Mouse (Mus musculus): ENCODE data around the gene Armc5. TPM values are rescaled to one million over a fixed set of nuclear protein-coding genes. Genes with fewer than 3 reads are reported as not detected.

The Armc5 gene
- polyA plus RNA-seq, 1 experiment from 2014 or later: 14.7 TPM

DNA sequence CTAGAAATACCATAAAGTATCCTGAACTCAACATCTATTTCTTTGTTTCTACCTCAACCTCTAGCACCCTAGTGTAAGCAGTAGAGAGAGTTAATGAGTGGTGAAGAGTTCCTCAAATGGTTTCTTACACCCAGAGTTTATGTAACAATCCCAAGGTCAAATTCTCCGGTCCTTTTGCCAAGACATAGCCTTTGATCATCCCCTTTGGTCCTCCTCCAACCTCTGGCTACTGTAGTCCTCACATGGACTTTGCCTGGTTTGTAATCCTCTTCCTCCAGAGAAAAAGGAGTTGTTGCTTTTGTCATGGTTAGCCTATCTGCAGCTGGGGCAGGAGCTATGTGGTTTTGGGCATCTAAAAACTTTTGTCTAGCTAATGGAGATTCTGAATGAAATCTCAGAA lies 1.7 kb upstream of the Armc5 start:
- Histone ChIP-seq H3K9ac (no peak overlapping the region), H3K27me3 (no peaks in the 10 kb centered on the region), H3K9me3 (no peaks in the 10 kb centered on the region), H3K4me3 (no peak overlapping the region), H3K4me1 (replicated peaks) (peaks cover 23% of the 10 kb centered on the region), H3K4me2 (no peak overlapping the region), H3K27ac (replicated peaks) (no peak overlapping the region), H3K36me3 (peaks cover 5% of the 10 kb centered on the region; the same call in 1 of the 2 replicates)
- 88% methylated on average over 1 of the region's 1 CpGs for WGBS
- no peak for ATAC-seq (ENCODE audit: low FRiP score, low read depth)

DNA sequence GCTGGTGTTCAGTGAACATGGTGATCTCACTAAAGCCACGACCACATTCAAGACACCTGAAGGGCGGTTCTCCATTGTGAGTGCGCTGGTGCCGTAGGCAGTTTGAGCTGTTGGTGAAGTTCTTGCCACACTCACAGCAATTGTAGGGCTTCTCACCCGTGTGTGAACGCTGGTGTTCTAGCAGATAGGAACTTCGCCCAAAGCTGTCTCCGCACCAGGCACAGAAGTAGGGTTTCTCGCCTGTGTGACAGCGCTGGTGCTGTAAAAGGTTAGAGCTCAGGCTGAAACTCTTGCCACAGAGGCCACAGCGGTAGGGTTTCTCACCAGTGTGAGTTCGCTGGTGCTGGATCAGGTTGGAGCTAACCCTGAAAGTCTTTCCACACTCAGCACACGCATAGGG lies 716 bp upstream of the Armc5 start:
- no peak for ATAC-seq (ENCODE audit: low FRiP score, low read depth)
- Histone ChIP-seq H3K27me3 (no peaks in the 10 kb centered on the region), H3K27ac (replicated peaks) (peak overlapping the region; percentile 99; the same call in 1 of the 2 replicates), H3K36me3 (peaks cover 8% of the 10 kb centered on the region; the same call in 1 of the 2 replicates), H3K4me3 (peak overlapping the region; percentile 72), H3K9ac (no peak overlapping the region), H3K4me2 (peak overlapping the region; percentile 83; the same call in 1 of the 2 replicates), H3K4me1 (replicated peaks) (peaks cover 23% of the 10 kb centered on the region), H3K9me3 (no peaks in the 10 kb centered on the region)
- 94% methylated on average over 13 of the region's 13 CpGs for WGBS

DNA sequence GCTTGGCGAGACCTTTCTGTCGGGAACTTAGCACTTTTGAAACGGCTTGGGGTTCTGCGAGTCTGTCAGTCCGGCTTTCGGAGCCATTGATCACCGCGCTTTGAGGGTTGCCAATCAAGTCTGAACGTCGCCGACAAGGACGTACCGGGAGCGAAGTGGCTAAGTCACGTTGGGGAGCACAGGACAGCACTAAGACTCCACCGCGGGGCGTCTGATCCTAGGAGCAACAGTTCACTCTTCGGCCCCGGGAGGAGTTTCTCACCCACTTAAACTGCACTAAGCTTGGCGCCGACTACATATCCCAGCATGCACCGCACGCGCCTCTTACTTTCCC lies 418 bp downstream of the Armc5 start:
- under 1% methylated on average over 25 of the region's 25 CpGs for WGBS

DNA sequence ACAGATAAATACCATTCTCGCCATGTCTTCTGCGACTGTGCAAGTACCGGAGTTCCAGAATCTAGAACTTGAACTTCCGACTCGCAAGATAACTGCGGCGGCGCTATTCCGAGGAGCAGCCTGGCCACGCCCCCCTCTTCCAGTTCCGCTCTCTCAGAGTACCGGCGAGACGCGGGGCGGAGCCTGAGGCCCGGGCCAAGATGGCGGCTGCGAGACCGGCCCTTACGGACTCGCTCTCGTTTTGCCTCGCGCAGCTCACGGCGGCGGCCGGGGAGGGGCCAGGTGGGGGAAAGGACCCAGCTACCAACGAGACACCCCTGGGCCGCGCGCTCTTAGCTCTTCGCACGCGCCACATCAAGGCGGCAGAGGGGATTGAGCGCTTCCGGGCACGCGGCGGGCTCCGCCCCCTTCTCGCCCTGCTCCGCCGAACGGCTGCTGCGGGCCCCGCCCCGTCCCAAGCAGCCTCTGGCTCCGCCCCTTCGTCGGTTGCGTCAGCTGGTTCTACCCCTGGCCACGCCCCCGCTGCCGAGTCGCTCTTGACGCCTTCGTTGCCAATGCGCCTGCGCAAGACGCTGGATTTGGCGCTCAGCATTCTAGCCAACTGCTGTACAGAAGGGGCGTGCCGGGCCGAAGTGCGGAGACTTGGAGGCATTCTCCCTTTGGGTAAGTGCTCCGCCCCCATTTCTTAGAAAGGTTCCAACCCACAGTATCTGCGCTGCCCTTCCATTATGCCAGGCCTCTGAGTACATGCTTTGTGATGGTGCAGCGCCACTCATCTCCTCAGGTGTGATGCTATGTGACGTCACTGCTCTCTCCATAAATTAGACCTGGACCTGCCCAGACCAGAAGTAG lies 1.0 kb downstream of the Armc5 start, which contains the start of gene 9130023H24Rik:
TSS of gene 9130023H24Rik (minus strand) at position 105 of the 852 bp plus-strand sequence.
- Histone ChIP-seq H3K36me3 (peaks cover 12% of the 10 kb centered on the region; the same call in 1 of the 2 replicates), H3K4me2 (peak within 1 kb of the TSS; percentile 83), H3K9ac (peak within 1 kb of the TSS; percentile 67), H3K4me3 (peak within 1 kb of the TSS; percentile 72), H3K27ac (replicated peaks) (peak within 1 kb of the TSS; percentile 99), H3K4me1 (replicated peaks) (peaks cover 23% of the 10 kb centered on the region), H3K9me3 (no peaks in the 10 kb centered on the region), H3K27me3 (no peaks in the 10 kb centered on the region)
- peak; percentile 92 for ATAC-seq (ENCODE audit: low FRiP score, low read depth)
- under 1% methylated on average over 71 of the region's 72 CpGs for WGBS

More for the DNA sequence above, 418 bp downstream of the Armc5 start:
- peaks cover 23% of the 10 kb centered on the region for H3K4me1 ChIP-seq (replicated peaks)
- H3K27ac ChIP-seq (replicated peaks): peak overlapping the region; percentile 99
- H3K9me3 ChIP-seq: no peaks in the 10 kb centered on the region
- H3K36me3 ChIP-seq: peaks cover 11% of the 10 kb centered on the region; the same call in 1 of the 2 replicates
- peak overlapping the region; percentile 46 for H3K9ac ChIP-seq
- H3K4me2 ChIP-seq: peak overlapping the region; percentile 83
- no peak for ATAC-seq (ENCODE audit: low FRiP score, low read depth)
- peak overlapping the region; percentile 72 for H3K4me3 ChIP-seq
- H3K27me3 ChIP-seq: no peaks in the 10 kb centered on the region

DNA sequence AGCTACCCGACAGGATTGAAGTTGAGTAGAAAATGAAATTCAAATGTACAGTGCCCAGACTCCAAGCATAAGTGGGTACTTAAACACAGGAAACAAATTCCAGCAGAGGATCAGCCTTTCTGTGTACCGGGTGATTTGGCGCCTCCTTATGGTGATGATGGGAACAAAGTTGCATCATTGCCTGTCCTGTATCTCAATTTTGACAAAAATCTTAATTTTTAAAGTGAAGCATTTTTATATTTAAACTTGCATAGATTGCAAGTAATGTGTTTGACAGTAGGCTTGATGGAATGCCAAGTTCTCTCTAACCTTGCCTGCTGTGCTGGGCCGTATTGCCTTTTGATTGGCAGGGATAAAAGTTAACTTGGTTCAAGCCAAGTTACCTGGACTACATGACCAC lies 1.8 kb downstream of the Armc5 start:
- peaks cover 12% of the 10 kb centered on the region; the same call in 1 of the 2 replicates for H3K36me3 ChIP-seq
- peaks cover 23% of the 10 kb centered on the region for H3K4me1 ChIP-seq (replicated peaks)
- no peak overlapping the region for H3K27ac ChIP-seq (replicated peaks)
- H3K27me3 ChIP-seq: no peaks in the 10 kb centered on the region
- no peak overlapping the region for H3K9ac ChIP-seq
- H3K9me3 ChIP-seq: no peaks in the 10 kb centered on the region
- H3K4me3 ChIP-seq: peak overlapping the region; percentile 72
- 20% methylated on average over 4 of the region's 4 CpGs for WGBS
- H3K4me2 ChIP-seq: peak overlapping the region; percentile 83
- no peak for ATAC-seq (ENCODE audit: low FRiP score, low read depth)

DNA sequence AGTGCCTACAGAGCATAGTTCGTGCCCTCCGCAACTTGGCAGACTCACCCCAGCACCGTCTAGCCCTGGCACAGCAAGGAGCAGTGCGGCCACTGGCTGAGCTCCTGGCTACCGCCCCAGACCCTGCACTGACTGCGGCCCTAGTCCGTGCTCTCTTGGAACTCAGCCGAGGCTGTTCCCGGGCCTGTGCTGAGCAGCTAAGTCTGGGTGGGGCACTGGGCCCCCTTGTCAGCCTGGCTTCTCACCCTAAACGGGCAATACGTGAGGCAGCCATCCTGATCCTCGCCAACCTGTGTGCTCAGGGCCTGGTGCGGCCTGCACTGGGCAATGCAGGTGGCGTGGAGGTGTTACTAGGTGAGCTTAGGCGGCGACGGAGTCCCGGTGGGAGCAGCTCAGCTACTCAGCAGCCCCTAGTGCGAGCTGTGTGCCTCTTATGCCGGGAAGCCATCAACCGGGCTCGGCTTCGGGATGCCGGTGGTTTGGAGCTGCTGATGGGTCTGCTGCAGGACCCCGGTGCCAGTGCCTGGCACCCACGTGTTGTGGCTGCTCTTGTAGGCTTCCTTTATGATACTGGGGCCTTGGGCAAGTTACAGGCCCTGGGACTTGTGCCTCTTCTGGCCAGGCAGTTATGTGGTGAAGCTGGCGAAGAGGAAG lies 3.1 kb downstream of the Armc5 start:
- Histone ChIP-seq H3K27me3 (no peaks in the 10 kb centered on the region), H3K27ac (replicated peaks) (no peak overlapping the region), H3K36me3 (peaks cover 20% of the 10 kb centered on the region), H3K4me2 (no peak overlapping the region), H3K4me1 (replicated peaks) (peaks cover 23% of the 10 kb centered on the region), H3K9ac (no peak overlapping the region), H3K9me3 (no peaks in the 10 kb centered on the region), H3K4me3 (no peak overlapping the region)
- no peak for ATAC-seq (ENCODE audit: low FRiP score, low read depth)
- 94% methylated on average over 27 of the region's 27 CpGs for WGBS

DNA sequence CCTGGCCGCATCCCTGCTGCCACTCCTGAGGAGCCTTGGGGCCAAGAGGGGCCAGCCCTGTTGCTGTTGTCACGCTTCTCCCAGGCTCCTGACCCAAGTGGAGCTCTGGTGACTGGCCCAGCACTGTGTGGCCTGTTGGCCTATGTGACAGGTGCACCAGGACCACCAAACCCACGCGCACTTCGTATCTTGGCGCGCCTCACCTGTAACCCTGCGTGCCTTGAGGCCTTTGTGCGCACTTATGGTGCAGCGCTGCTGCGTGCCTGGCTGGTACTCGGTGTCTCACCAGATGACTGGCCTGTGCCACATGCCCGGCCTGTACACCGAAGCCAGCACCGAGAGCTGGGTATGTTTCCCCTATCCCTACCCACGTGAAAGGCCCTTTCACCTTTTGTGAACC lies 5.2 kb downstream of the Armc5 start:
- no peaks in the 10 kb centered on the region for H3K9me3 ChIP-seq
- WGBS: 95% methylated on average over 16 of the region's 16 CpGs
- no peak for ATAC-seq (ENCODE audit: low FRiP score, low read depth)
- no peak overlapping the region for H3K4me2 ChIP-seq
- no peaks in the 10 kb centered on the region for H3K27me3 ChIP-seq
- no peak overlapping the region for H3K4me3 ChIP-seq
- peaks cover 33% of the 10 kb centered on the region for H3K4me1 ChIP-seq (replicated peaks)
- H3K36me3 ChIP-seq: peaks cover 20% of the 10 kb centered on the region
- H3K9ac ChIP-seq: no peak overlapping the region
- H3K27ac ChIP-seq (replicated peaks): no peak overlapping the region

DNA sequence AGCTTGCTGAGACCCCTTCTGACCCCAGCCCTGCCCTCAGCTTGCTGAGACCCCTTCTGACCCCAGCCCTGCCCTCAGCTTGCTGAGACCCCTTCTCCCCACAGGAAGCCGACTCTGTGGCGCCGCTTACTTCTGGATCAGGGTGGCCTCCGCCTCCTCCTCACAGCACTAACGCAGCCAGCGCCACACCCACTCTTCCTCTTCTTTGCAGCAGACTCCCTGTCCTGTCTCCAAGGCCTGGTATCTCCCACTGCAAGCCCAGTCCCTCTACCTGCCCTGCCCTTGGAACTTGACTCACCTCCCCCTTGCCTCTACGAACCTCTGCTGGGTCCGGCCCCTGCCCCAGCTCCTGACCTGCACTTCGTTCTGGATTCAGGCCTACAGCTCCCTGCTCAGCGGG lies 6.8 kb downstream of the Armc5 start:
- Histone ChIP-seq H3K4me1 (replicated peaks) (peaks cover 37% of the 10 kb centered on the region), H3K27me3 (no peaks in the 10 kb centered on the region), H3K36me3 (peaks cover 20% of the 10 kb centered on the region), H3K27ac (replicated peaks) (no peak overlapping the region), H3K9ac (no peak overlapping the region), H3K9me3 (no peaks in the 10 kb centered on the region), H3K4me3 (no peak overlapping the region), H3K4me2 (no peak overlapping the region)
- ATAC-seq (ENCODE audit: low FRiP score, low read depth): no peak
- 44% methylated on average over 10 of the region's 10 CpGs for WGBS

DNA sequence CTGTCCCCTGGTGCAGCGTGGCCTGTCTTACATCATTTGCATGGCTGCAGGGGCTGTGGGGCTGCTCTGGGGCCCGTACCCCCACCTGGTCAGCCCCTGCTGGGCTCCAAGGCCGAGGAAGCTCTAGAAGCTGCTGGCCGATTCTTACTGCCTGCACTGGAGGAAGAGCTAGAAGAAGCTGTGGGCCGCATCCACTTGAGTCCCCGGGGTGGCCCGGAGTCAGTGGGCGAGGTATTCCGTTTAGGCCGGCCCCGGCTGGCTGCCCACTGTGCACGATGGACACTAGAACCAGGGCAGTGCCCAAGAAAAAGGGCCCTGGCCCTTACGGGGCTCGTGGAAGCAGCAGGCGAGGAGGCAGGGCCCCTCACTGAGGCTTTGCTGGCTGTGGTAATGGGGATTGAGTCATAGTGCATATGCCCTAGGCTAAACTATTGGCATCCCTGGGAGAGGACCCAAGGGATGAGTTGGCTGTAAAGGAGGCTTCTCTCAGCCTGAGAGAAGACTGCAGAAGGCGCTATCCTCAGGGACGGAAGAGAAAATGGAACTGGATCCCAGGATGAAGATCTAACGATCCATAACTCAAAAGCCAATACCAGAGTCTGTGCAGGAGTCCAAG lies 7.4 kb downstream of the Armc5 start:
- Histone ChIP-seq H3K36me3 (peaks cover 20% of the 10 kb centered on the region), H3K9me3 (no peaks in the 10 kb centered on the region), H3K4me2 (no peak overlapping the region), H3K9ac (no peak overlapping the region), H3K4me1 (replicated peaks) (peaks cover 31% of the 10 kb centered on the region), H3K27me3 (no peaks in the 10 kb centered on the region), H3K27ac (replicated peaks) (no peak overlapping the region), H3K4me3 (no peak overlapping the region)
- WGBS: 78% methylated on average over 18 of the region's 18 CpGs
- ATAC-seq (ENCODE audit: low FRiP score, low read depth): no peak

DNA sequence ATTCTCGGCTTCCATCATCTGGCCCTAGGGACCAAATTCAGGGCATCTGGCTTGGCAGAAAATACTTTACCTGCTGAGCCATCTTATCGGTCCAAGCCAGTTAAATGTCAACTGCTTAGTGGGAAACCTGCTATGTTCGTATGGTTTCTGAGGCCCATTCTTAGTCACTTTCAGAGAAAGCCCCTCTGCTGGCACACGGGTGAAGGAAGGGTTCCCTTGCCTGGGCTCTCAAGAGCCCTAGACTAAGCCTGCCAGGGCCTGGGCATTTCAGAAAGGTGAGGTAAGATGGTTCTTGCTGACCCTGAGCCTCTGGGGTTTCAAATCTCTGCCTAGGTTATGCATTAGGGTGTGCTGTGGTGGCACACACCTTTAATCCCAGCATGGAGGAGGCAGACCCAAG lies 8.4 kb downstream of the Armc5 start:
- Histone ChIP-seq H3K27ac (replicated peaks) (no peak overlapping the region), H3K4me1 (replicated peaks) (peaks cover 26% of the 10 kb centered on the region), H3K9ac (no peak overlapping the region), H3K4me2 (no peak overlapping the region), H3K4me3 (no peak overlapping the region), H3K27me3 (no peaks in the 10 kb centered on the region), H3K9me3 (no peaks in the 10 kb centered on the region), H3K36me3 (peaks cover 14% of the 10 kb centered on the region)
- 81% methylated on average over 4 of the region's 4 CpGs for WGBS
- ATAC-seq (ENCODE audit: low FRiP score, low read depth): no peak

DNA sequence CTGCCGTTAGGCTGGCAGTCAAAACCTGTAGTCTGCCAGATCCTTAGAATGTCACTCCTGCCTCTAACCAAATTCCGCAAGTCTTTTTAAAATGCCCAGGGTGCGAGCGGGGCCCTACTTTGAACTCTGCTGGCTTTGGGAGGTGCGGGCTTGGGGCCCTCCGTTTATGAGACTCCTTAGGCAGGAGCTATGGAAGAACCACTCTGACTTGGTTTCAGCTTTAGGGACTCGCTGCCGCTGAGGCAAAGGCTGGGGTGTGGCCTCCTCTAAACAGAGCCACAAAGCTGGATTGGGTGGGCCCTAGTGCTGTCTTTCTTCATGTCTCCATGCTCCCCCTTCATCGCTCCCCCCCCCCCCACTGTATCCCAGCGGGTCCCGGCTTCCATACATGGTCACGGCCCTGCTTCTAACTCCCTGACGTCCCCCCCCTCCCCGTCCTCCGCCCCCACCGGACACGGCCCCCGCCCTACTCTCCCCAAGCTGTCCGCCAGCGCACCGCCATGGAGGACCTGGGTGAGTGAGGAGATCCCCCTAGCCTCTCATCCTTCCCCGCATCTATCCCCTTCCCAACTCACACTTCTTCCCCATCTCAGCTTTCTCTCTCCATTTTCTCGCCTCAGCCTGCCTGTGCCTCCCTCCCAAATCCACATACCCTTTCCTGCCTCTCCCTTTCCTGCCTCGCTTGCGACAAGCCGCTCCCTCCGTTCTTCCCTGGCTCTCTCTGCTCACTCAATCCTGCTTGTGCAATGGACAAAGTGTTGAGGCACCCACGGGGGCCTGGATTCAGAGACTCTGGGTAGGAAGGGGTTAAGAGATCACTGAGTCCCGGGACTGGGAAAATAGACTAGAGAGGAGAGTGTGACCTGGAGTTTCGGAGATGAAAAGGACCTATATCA lies 9.6 kb downstream of the Armc5 start, which contains the start of gene Tgfb1i1:
TSS of gene Tgfb1i1 (plus strand) at position 317 of the 896 bp plus-strand sequence.
- peaks cover 27% of the 10 kb centered on the region for H3K4me1 ChIP-seq (replicated peaks)
- H3K27ac ChIP-seq (replicated peaks): peak within 1 kb of the TSS; percentile 83
- peaks cover 5% of the 10 kb centered on the region; the same call in 1 of the 2 replicates for H3K27me3 ChIP-seq
- peak within 1 kb of the TSS; percentile 45 for H3K4me3 ChIP-seq
- ATAC-seq (ENCODE audit: low FRiP score, low read depth): peak; percentile 78
- H3K9me3 ChIP-seq: no peaks in the 10 kb centered on the region
- 3% methylated on average over 26 of the region's 30 CpGs for WGBS
- peak within 1 kb of the TSS; percentile 67 for H3K4me2 ChIP-seq
- H3K36me3 ChIP-seq: peaks cover 13% of the 10 kb centered on the region
- peak within 1 kb of the TSS; percentile 54 for H3K9ac ChIP-seq
